Mouse (Mus musculus) C2C12 (cell line): ENCODE measurements at regions not wholly inside any gene's neighbourhood (a gene's known extent, or its start where the extent isn't known, plus 50 kb on each side); places are given as distances from the start of the nearest gene placed in this dataset.

ENCODE experiments used
- H3K27me3 ChIP-seq: one replicate; pipeline ENCODE4 v1.6.1; 2011; ENCODE audit not compliant: control insufficient read depth, insufficient read depth, insufficient read length
- H3K36me3 ChIP-seq: one replicate; pipeline ENCODE4 v1.6.1; 2011; ENCODE audit not compliant: control insufficient read depth, insufficient read depth
- H3K4me3 ChIP-seq: one replicate; pipeline ENCODE4 v1.5.1; 2011; ENCODE audit warnings: mild to moderate bottlenecking, control low read depth; ENCODE audit not compliant: poor library complexity, insufficient read depth, severe bottlenecking
- H3K79me2 ChIP-seq: one replicate; pipeline ENCODE4 v1.6.1; 2011; ENCODE audit not compliant: control insufficient read depth, insufficient read depth
- H3K79me3 ChIP-seq: one replicate; pipeline ENCODE4 v1.6.1; 2011; ENCODE audit warnings: low read depth, control low read depth
- H3ac ChIP-seq: one replicate; pipeline ENCODE3; 2011; ENCODE audit warnings: low read depth; ENCODE audit not compliant: control insufficient read depth, insufficient read length
- CEBPB ChIP-seq: IDR thresholded peaks from one replicate; pipeline ENCODE4 v1.6.1; 2011; ENCODE audit warnings: low read depth, mild to moderate bottlenecking, control low read depth, moderate library complexity
- CTCF ChIP-seq: IDR thresholded peaks from one replicate; pipeline ENCODE4 v1.5.1; 2011; ENCODE audit not compliant: control insufficient read depth, insufficient read depth, insufficient read length
- FOSL1 ChIP-seq: IDR thresholded peaks from one replicate; pipeline ENCODE4 v1.8.0; 2011; ENCODE audit warnings: mild to moderate bottlenecking, low read length; ENCODE audit not compliant: poor library complexity, insufficient read depth, severe bottlenecking
- MAX ChIP-seq: IDR thresholded peaks from one replicate; pipeline ENCODE4 v1.6.1; 2011; ENCODE audit warnings: mild to moderate bottlenecking, control low read depth
- MYOD1 ChIP-seq: IDR thresholded peaks from one replicate; pipeline ENCODE4 v1.6.1; 2011; ENCODE audit warnings: low read depth; ENCODE audit not compliant: control insufficient read depth, insufficient read length
- MYOG ChIP-seq: IDR thresholded peaks from one replicate; pipeline ENCODE4 v1.6.1; 2011; ENCODE audit not compliant: control insufficient read depth, insufficient read length; ENCODE audit errors: extremely low read depth
- USF1 ChIP-seq: IDR thresholded peaks from one replicate; pipeline ENCODE4 v1.6.1; 2011; ENCODE audit warnings: low read depth, mild to moderate bottlenecking, control low read depth, moderate library complexity

DNA sequence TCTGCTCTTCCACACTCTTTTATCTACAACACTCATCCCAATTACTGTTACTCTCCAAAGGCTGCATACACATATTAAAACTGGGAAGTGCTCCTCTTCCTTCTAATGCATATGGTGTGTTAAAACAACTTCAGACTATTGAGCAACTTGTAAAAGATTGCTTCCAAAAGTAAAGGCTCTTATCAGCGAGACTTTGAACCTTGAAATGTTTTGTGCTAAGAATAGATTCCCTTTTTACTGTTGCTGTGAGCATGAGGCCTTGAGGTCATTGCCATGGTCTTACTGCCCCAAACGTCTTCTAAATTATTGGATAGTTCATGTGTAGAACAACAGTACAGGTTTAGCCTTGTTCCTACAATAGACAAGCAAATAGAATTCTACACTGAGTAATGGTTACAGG lies 281.6 kb upstream of the Lcorl start:
- H3ac ChIP-seq = no peak overlapping the region
- no peaks in the 10 kb centered on the region for H3K36me3 ChIP-seq

GRCm38 (mm10) chr5:46137695-46138094 lies 280.3 kb upstream of the Lcorl start:
- Histone ChIP-seq H3K27me3 (no peaks in the 10 kb centered on the region), H3K79me3 (no peaks in the 10 kb centered on the region), H3ac (no peak overlapping the region), H3K4me3 (no peak overlapping the region), H3K79me2 (no peaks in the 10 kb centered on the region), H3K36me3 (no peaks in the 10 kb centered on the region)
- no peak for TF ChIP-seq MAX
- TF ChIP-seq CEBPB = no peak

More for the DNA sequence above, 281.6 kb upstream of the Lcorl start:
- no peak for TF ChIP-seq MYOD1
- TF ChIP-seq FOSL1 = no peak
- TF ChIP-seq MYOG = no peak
- TF ChIP-seq USF1 = no peak
- TF ChIP-seq CEBPB = no peak
- no peak for TF ChIP-seq CTCF
- no peak for TF ChIP-seq MAX
- Histone ChIP-seq H3K27me3 (no peaks in the 10 kb centered on the region), H3K79me3 (no peaks in the 10 kb centered on the region), H3K4me3 (no peak overlapping the region), H3K79me2 (no peaks in the 10 kb centered on the region)

GRCm38 (mm10) chr5:46108020-46108419 lies 250.6 kb upstream of the Lcorl start:
- Histone ChIP-seq H3K79me2 (no peaks in the 10 kb centered on the region), H3ac (no peak overlapping the region), H3K4me3 (no peak overlapping the region), H3K79me3 (no peaks in the 10 kb centered on the region), H3K27me3 (no peaks in the 10 kb centered on the region), H3K36me3 (no peaks in the 10 kb centered on the region)
- TF ChIP-seq MYOD1 (no peak), MAX (no peak), FOSL1 (no peak), CEBPB (no peak), CTCF (no peak), USF1 (no peak), MYOG (no peak)

- Histone ChIP-seq H3K79me3 (no peaks in the 10 kb centered on the region), H3K79me2 (no peaks in the 10 kb centered on the region), H3K27me3 (no peaks in the 10 kb centered on the region), H3K36me3 (no peaks in the 10 kb centered on the region), H3ac (no peak overlapping the region), H3K4me3 (no peak overlapping the region)
- no peak for TF ChIP-seq MAX
- TF ChIP-seq CTCF = no peak
- TF ChIP-seq MYOD1 = no peak
- no peak for TF ChIP-seq FOSL1
- TF ChIP-seq CEBPB = no peak
- TF ChIP-seq MYOG = no peak
- TF ChIP-seq USF1 = no peak
These were observed 245.9 kb upstream of the Lcorl start for GRCm38 (mm10) chr5:46103350-46103749.

- no peaks in the 10 kb centered on the region for H3K27me3 ChIP-seq
- no peaks in the 10 kb centered on the region for H3K36me3 ChIP-seq
- no peak overlapping the region for H3ac ChIP-seq
- no peak overlapping the region for H3K4me3 ChIP-seq
- TF ChIP-seq USF1 (no peak), MAX (no peak), CEBPB (no peak), MYOD1 (no peak), FOSL1 (no peak), CTCF (no peak), MYOG (no peak)
- H3K79me3 ChIP-seq = no peaks in the 10 kb centered on the region
- H3K79me2 ChIP-seq = no peaks in the 10 kb centered on the region
These were observed 235.1 kb upstream of the Lcorl start for GRCm38 (mm10) chr5:46092549-46092948.

DNA sequence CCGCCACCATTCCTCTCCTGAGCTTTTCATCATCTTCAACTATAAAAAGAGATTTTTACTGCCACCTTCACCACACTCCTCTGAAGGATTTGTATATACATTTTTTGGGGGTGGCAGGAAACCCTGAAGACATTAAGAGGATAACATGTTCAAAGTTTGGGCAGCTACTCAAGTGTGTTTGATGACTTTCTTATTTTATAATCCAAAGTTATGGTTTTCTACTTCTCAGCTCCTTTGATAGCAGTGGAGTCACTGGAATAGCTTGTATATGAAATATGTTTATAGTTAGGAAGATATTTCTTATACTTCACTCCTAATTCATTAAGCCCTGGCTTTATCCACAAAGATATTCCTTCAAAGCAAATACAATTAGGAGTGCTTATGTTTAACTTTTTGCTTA lies 229.5 kb upstream of the Lcorl start:
- TF ChIP-seq CTCF = no peak
- no peak for TF ChIP-seq MYOD1
- TF ChIP-seq CEBPB = no peak
- TF ChIP-seq MAX = no peak
- no peak for TF ChIP-seq FOSL1
- TF ChIP-seq USF1 = no peak
- TF ChIP-seq MYOG = no peak
- no peak overlapping the region for H3K4me3 ChIP-seq
- no peaks in the 10 kb centered on the region for H3K27me3 ChIP-seq
- H3ac ChIP-seq = no peak overlapping the region
- no peaks in the 10 kb centered on the region for H3K79me3 ChIP-seq
- H3K79me2 ChIP-seq = no peaks in the 10 kb centered on the region
- H3K36me3 ChIP-seq = no peaks in the 10 kb centered on the region
